Mouse (Mus musculus): ENCODE measurements at regions not wholly inside any gene's neighbourhood (a gene's known extent, or its start where the extent isn't known, plus 50 kb on each side); places are given as distances from the start of the nearest gene placed in this dataset.

DNA sequence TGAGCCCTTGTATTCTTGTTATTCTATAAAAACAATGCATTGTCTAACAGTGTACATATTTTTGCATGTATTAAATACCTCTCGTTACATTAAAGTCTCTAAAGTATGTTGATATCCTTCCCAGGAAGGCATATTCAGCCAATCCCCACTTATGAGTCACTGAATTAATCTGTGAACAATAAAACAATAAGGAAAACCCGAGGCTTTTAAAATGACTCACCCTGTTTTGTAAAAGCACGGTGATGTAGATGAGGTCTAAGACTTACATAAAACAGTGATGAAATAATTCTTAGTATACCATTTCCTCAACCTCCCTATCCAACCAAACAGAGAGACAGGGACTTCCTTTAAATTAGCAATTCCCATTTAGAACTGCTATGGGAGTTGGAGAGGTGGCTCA lies 95.8 kb downstream of the Asb7 start:
- DNase-seq (ENCODE audit: low spot score): no peak

DNA sequence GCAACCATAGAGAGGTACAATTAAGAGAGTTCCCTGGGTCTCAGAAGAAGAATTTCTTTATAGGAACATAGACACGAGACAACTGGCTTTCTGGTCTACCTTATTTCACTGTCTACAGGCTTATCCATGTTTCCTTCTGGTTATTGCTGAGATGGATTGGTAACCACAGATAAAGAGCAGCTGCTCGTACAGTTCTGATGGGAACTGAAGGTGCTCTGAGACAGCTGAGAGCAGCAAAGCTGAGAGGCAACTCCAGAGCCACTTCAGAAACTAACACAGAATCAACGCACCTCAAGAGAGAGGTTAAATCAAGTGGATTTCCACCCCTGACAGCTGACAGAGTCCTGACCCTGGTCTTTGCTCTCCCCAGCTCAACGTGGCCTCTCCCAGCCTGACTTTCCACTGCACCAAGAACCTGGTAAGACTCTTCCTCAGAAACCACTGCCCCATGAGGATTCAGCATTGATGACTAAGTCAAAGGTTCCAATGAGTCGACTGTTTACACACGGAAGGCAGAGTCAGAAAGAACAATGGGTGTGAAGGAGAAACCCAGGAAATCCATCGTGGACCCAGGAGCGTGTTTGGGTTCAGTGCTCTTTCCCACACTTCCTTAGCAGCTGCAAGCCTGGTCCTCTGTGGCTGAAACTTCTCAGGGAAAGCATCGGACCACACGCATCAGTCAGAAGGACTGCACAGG lies 97.7 kb downstream of the Asb7 start:
- DNase-seq (ENCODE audit: low spot score): no peak

GRCm38 (mm10) chr7:66586511-66586910 lies 102.9 kb downstream of the Asb7 start:
- DNase-seq (ENCODE audit: low spot score): no peak

GRCm38 (mm10) chr7:66580687-66581151 lies 108.7 kb downstream of the Asb7 start:
- no peak for DNase-seq (ENCODE audit: low spot score)

DNA sequence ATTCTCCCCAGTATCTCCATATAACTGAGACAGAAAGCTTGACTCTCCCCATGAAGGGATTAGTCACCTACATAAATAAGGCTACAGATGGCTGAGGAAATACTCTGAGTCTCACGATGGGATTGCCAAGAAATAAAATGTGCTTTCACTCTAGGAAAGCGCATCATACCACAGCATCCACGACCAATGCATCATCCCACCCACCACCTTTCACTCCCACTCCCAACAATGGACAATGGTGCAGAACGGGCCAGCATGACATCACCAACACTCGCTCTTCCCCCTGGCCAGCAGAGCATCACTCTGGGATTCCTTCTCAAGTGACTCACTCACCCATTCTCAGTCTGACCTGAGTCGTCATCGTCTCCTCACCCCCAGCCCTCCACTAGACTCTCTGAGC lies 113.1 kb downstream of the Asb7 start:
- no peak for DNase-seq (ENCODE audit: low spot score)

GRCm38 (mm10) chr7:66571451-66571850 lies 117.9 kb downstream of the Asb7 start:
- DNase-seq (ENCODE audit: low spot score): no peak

GRCm38 (mm10) chr7:66547694-66548093 lies 120.4 kb upstream of the Aldh1a3 start:
- DNase-seq (ENCODE audit: low spot score): no peak

DNA sequence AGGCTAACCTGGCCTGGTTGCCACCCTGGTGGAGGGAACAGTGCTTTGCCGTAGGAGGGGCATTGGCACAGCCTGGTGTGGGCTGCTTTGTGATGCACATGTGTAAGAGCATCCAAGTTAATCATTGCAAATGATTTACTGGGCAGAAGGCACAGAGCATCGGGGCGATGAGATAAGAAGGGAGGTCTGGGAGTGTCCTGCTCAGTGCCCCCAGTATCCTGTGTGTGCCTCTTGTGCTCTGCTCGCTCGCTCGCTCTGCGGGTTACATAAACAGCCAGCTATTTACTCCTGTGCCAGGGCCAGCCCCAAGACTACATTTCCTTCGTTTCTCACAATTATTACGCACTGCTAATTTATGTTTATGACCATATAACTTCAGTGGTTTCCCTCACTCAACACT lies 117.9 kb upstream of the Aldh1a3 start:
- DNase-seq (ENCODE audit: low spot score): no peak

- no peak for DNase-seq (ENCODE audit: low spot score)
Observed at GRCm38 (mm10) chr7:66544352-66545053, 117.2 kb upstream of the Aldh1a3 start.

DNA sequence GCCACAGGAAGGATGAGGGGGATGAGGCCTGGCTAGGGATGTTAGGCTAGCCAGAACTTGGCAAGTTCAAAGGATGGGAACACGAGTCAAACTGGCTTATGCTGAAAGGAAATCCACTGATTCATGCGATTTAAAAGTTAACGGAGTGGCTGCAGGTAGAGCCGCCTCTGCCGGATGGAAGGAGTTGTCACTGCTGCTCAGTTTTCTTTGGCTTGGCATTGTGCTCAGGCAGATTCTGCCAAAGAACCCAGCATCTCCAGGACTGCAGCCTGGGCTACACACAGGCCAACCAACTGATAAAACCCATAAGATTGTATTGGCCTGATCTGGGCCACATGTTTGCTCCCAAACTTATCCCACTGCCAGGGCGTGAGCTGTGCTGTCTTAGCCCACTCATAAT lies 105.3 kb upstream of the Aldh1a3 start:
- no peak for DNase-seq (ENCODE audit: low spot score)

GRCm38 (mm10) chr7:66532048-66532447 lies 104.7 kb upstream of the Aldh1a3 start:
- no peak for DNase-seq (ENCODE audit: low spot score)

- DNase-seq (ENCODE audit: low spot score): peak; percentile 46
Observed at GRCm38 (mm10) chr7:66531111-66531510, 103.8 kb upstream of the Aldh1a3 start.

DNA sequence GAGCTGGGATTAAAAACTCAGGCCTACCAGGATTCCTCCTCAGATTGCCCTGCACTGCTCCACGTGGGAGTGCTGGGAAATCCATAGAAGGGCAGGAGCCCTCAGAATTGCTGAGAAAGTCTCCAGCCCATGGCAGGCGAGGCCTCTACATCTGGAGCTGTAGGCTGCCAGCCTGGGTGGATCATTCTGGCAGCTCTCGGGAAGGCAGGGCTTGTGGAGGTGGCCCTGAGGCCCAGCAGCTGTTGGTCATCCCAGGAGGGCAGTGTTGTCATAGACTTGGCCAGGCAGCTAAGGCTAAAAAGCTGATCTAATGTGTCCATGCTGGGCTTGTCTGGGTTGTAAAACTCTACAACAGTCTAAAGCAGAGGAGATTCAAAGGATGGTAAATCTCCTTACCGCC lies 101.6 kb upstream of the Aldh1a3 start:
- DNase-seq (ENCODE audit: low spot score): no peak

DNA sequence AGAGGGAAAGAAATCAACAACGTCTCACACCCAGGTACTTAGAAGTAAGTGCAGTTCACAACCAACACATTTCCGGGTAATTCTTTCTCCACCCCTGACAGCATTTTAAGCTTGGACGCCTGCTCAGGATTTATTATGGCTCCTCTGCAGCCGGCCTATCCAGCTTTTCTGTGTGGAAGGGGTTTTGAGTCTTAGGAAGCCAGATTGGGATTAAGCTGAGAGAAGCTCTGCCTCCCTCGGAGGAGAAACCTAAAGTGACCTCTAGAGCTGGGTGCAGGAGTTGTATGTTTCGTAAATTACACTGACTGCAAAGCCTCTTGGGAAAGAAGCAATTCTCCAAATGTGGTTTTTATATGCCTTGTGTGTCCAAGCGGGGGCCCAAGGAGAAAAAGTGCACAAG lies 96.6 kb upstream of the Aldh1a3 start:
- DNase-seq (ENCODE audit: low spot score): no peak

- DNase-seq (ENCODE audit: low spot score): no peak
Observed at GRCm38 (mm10) chr7:66521522-66521921, 94.2 kb upstream of the Aldh1a3 start.

DNA sequence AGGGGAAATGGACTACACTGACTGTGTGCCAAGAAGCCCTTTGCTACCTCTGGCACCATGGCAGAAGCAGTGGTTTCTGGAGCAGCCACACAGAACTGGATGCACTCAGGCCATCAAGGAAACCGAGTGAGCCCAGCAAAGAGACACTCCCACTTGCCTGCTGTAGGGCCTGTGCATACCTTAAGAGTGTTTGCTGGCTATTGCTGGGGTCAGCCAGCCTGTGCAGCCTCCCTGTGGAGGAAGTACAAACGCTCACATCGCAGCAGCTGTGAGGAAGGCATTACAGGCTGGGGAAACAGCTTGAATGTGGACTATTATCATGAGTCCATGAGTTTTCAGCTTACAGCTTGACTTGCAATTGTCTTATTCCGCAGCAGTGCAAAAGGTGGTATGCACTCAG lies 88.8 kb upstream of the Aldh1a3 start:
- no peak for DNase-seq (ENCODE audit: low spot score)

GRCm38 (mm10) chr7:66513411-66513810 lies 86.1 kb upstream of the Aldh1a3 start:
- DNase-seq (ENCODE audit: low spot score): no peak

GRCm38 (mm10) chr7:66505734-66506133 lies 78.4 kb upstream of the Aldh1a3 start:
- DNase-seq (ENCODE audit: low spot score): no peak

GRCm38 (mm10) chr7:66504519-66504918 lies 77.2 kb upstream of the Aldh1a3 start:
- no peak for DNase-seq (ENCODE audit: low spot score)

DNA sequence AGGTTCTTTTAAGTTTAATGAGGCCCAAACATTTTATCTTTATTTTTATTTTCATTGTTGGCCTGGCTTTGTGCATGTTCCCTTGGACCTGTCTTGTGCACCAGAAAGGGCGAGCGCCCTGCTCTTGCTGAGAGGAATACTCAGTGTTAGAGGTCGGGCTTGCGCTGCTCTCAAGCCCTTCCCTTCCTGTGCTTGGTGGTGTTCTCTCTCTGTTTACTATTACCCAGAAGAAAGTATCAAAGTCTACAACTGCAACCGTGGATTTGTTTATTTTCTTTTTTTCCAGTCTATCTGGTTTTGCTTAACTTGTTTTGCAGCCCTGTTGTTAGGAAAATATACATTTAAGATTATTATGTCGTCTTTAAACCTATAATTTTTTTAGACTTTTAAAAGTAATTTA lies 74.1 kb upstream of the Aldh1a3 start:
- no peak for DNase-seq (ENCODE audit: low spot score)

GRCm38 (mm10) chr7:66497480-66497879 lies 70.2 kb upstream of the Aldh1a3 start:
- no peak for DNase-seq (ENCODE audit: low spot score)

DNA sequence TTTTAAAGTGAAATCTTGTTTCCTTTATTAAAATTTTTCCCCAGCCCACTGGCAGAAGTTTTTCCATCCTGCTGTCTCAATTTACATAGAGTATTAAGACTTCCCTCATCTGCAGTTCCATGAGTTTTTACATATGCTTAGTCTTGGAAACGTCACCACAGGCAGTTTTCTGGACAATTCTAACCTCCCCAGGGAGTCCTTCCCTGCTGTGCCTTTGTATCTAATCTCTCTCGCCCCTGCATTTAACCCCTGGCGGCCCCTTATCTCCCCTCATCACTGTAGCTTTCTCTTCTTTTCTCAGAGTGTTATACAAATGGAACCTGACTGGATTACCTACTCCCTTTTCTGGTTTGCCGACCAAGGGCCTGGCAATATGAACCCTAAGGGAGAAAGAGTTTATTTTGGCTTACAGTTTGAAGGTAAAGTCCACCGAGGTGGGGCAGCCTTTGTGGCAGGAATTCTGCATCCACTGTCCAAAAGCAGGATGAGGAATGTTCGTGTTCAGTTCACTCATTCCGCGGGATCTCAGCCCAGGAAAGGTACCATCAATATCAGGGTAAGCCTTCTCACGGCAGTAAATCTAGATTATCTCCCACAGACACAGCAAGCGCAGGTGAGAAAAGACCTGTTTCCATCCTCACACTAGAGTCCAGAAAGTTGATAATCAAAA lies 66.0 kb upstream of the Aldh1a3 start:
- no peak for DNase-seq (ENCODE audit: low spot score)

DNA sequence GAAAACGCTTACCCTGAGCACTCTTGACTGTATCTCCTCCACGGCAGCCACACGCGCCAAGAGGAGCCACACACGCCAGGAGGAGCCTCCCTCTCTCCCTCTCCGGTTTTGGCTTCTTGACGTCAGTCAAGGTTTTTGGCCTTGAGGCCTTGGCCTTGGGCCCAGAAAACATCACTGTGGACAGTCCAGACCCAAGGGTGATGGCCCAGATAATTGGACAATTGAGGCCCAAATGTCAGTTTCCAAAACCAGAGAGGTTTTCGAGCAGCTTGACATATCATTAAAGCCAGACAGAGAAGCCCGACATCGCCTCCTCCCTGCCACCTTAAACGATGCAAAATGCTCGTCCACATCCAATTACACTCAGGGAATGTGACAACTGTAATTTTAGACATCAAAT lies 65.4 kb upstream of the Aldh1a3 start:
- no peak for DNase-seq (ENCODE audit: low spot score)
